Mouse (Mus musculus): ENCODE results near the gene Gm49325.

The Gm49325 gene

GRCm38 (mm10) chr10:77587091-77587775, 18.8 kb upstream of the Gm49325 start:
- intact Hi-C loops (cut with DNase I), result no loop called here

GRCm38 (mm10) chr10:77588036-77588435, 18.0 kb upstream of the Gm49325 start:
- intact Hi-C loops (cut with DNase I), result no loop called here

- intact Hi-C loops (cut with DNase I), result no loop called here
Measured at GRCm38 (mm10) chr10:77589117-77589516, 16.9 kb upstream of the Gm49325 start.

- intact Hi-C loops (cut with DNase I), result no loop called here
Measured at GRCm38 (mm10) chr10:77589749-77590148, 16.2 kb upstream of the Gm49325 start.

GRCm38 (mm10) chr10:77590812-77591211, 15.2 kb upstream of the Gm49325 start:
- intact Hi-C loops (cut with DNase I), result no loop called here

GRCm38 (mm10) chr10:77591546-77591945, 14.5 kb upstream of the Gm49325 start:
- intact Hi-C loops (cut with DNase I), result no loop called here

- intact Hi-C loops (cut with DNase I), result no loop called here
Measured at GRCm38 (mm10) chr10:77596060-77596459, 9.9 kb upstream of the Gm49325 start.

GRCm38 (mm10) chr10:77603021-77603420, 3.0 kb upstream of the Gm49325 start:
- intact Hi-C loops (cut with DNase I), result no loop called here

- intact Hi-C loops (cut with DNase I), result no loop called here
Measured at GRCm38 (mm10) chr10:77604111-77604510, 1.9 kb upstream of the Gm49325 start.

- intact Hi-C loops (cut with DNase I), result no loop called here
Measured at GRCm38 (mm10) chr10:77604958-77605357, 1.0 kb upstream of the Gm49325 start.

- intact Hi-C loops (cut with DNase I), result no loop called here
Measured at GRCm38 (mm10) chr10:77605368-77605767, 629 bp upstream of the Gm49325 start.

GRCm38 (mm10) chr10:77606855-77607254, 858 bp downstream of the Gm49325 start:
- intact Hi-C loops (cut with DNase I), result loop anchor here (1.0 kb wide), 1 partner anchor 26 kb away; the partner anchor contains the start of gene Pttg1ip

GRCm38 (mm10) chr10:77607441-77607840, 1.4 kb downstream of the Gm49325 start:
- intact Hi-C loops (cut with DNase I), result no loop called here

GRCm38 (mm10) chr10:77608589-77608988, 2.6 kb downstream of the Gm49325 start:
- intact Hi-C loops (cut with DNase I), result no loop called here

- intact Hi-C loops (cut with DNase I), result no loop called here
Measured at GRCm38 (mm10) chr10:77610221-77610961, 4.4 kb downstream of the Gm49325 start.

- intact Hi-C loops (cut with DNase I), result no loop called here
Measured at GRCm38 (mm10) chr10:77613409-77613808, 7.4 kb downstream of the Gm49325 start.

- intact Hi-C loops (cut with DNase I), result no loop called here
Measured at GRCm38 (mm10) chr10:77615647-77616046, 9.7 kb downstream of the Gm49325 start.

- intact Hi-C loops (cut with DNase I), result no loop called here
Measured at GRCm38 (mm10) chr10:77616166-77616565, 10.2 kb downstream of the Gm49325 start.

- intact Hi-C loops (cut with DNase I), result no loop called here
Measured at GRCm38 (mm10) chr10:77616926-77617325, 10.9 kb downstream of the Gm49325 start.

- intact Hi-C loops (cut with DNase I), result no loop called here
Measured at GRCm38 (mm10) chr10:77621546-77621945, 15.5 kb downstream of the Gm49325 start.

GRCm38 (mm10) chr10:77622055-77622988, 16.3 kb downstream of the Gm49325 start, which contains the start of gene Ube2g2:
Ube2g2 (plus strand) TSS chr10:77622275.
- intact Hi-C loops (cut with DNase I), result no loop called here

All from adrenal gland (tissue).